Mouse (Mus musculus) hematopoietic multipotent progenitor cell, adult 10-12 weeks (in vitro differentiated cells): ENCODE data around the gene Soat1. TPM values are rescaled to one million over a fixed set of nuclear protein-coding genes. Genes with fewer than 3 reads are reported as not detected.

ENCODE experiments used
- polyA plus RNA-seq: library from polyadenylated mRNA; stranded (reverse); fragments of >175 nt; gene quantifications from 2 replicates; pipeline ENCODE4 v1.2.3, GENCODE M21; 2012; ENCODE audit warnings: low replicate concordance

Soat1 gene
- 87.8 and 88.9 TPM in 2 replicates for polyA plus RNA-seq

DNA sequence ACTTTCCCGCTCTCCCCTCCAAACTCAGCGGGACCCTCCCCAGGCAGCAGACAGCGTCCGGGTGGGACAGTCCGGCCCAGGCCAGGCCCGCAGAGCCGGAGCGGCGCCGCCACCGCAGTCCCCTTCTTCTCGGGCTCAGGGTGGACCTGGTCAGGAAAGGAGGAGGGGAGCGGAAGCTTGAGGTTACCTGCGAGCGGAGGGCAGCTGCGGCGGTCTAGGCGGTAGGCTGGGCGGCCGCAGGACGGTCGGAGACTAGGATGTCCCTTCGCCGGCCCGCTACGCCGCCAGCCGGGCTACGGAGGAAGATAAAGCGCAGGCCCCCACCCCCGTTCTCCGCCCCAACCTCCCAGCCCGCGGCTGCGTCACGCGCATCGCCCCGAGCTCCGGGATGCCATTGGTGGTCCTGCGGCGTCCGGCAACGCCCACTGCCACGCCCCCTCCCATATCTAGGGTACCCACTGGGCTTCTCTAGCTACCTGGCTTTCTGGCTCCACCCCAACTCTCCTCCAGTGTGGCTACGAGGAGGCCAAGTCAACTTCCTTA lies at the start of gene Soat1:
TSS of gene Soat1 (minus strand) at position 371 of the 543 bp plus-strand sequence.

DNA sequence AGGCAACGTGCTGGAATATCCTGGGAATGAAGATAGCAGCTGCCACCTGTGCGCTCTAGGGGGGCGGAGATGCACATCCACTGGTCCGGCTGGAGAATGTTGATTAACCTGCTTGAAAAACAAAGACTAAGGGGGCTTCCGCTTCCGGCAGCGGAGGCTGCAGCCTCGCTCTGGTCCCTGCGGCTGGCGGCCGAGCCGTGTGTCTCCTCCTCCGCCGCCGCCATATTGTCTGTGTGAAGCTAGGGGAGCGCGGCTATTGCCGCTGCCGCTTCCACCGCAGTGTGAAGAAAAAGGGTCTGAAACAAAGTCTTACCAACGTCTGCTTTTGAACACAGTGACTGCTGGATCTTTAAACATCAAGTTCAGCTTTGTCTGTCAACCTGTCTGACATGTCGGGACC lies 49.7 kb upstream of the Soat1 start, which contains the start of gene Gm10031:
TSS of gene Gm10031 (plus strand) at position 171 of the 400 bp plus-strand sequence.

DNA sequence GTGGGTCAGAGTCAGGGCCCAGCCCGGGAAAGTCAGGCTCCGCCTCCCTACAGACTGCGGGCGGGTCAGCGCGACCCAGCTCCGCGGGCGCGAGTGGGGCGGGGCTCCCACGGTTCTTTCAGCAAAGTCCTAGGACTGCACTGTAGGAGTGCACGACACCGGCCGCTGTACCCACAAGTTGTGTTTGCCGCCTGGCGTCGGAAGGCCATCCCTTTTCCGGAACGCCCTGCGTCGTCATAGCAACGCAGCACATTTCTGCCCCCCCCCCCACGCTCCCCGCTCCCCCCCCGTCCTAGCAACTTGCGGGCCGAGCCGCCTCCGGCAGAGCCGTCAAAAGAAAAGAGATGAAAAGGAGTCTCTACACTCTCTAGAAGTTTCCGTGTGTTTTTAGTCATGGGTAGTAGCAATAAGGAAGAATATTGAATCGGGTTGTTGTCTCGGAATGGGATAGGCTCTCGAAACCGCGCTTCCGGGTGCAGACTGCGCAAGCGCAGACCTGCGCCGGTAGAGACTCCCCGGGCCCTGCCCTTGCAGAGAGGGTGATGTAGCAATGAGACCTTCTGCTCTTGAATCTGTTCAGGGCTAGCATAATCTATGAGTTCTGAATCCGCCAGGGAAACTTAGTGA lies 53.3 kb downstream of the Soat1 start, which contains the start of gene Axdnd1:
TSS of gene Axdnd1 (minus strand) at position 489 of the 627 bp plus-strand sequence.

Other genes starting within 250 kb of the Soat1 start
- not detected in 2 replicates for gene Tdrd5, start 170.7 kb downstream of the Soat1 start, polyA plus RNA-seq
- not detected in 2 replicates for gene Nphs2, start 163.6 kb downstream of the Soat1 start, polyA plus RNA-seq
- 90.3 and 1,376 TPM in 2 replicates for gene Gm2000, start 108.3 kb downstream of the Soat1 start, polyA plus RNA-seq
- gene Axdnd1, start 53.2 kb downstream of the Soat1 start, polyA plus RNA-seq, result 0.15 and 0.24 TPM in 2 replicates
- 0.14 and 1.1 TPM in 2 replicates for gene Gm10031, start 49.7 kb upstream of the Soat1 start, polyA plus RNA-seq
- 18.2 and 29.2 TPM in 2 replicates for gene Abl2, start 84.5 kb upstream of the Soat1 start, polyA plus RNA-seq
- gene Tor3a, start 200.0 kb upstream of the Soat1 start, polyA plus RNA-seq, result 35.5 and 87.3 TPM in 2 replicates
- gene Fam20b, start 244.8 kb upstream of the Soat1 start, polyA plus RNA-seq, result 5.3 and 6.1 TPM in 2 replicates